Mouse (Mus musculus) mesoderm, embryonic 11.5 days (tissue): ENCODE measurements around the gene Rassf1.

Experiments used
- DNase-seq: peaks from one replicate; pipeline ENCODE4 v3.0.0-alpha.2; 2012; ENCODE audit warnings: low read depth, low spot score

Rassf1 gene

DNA sequence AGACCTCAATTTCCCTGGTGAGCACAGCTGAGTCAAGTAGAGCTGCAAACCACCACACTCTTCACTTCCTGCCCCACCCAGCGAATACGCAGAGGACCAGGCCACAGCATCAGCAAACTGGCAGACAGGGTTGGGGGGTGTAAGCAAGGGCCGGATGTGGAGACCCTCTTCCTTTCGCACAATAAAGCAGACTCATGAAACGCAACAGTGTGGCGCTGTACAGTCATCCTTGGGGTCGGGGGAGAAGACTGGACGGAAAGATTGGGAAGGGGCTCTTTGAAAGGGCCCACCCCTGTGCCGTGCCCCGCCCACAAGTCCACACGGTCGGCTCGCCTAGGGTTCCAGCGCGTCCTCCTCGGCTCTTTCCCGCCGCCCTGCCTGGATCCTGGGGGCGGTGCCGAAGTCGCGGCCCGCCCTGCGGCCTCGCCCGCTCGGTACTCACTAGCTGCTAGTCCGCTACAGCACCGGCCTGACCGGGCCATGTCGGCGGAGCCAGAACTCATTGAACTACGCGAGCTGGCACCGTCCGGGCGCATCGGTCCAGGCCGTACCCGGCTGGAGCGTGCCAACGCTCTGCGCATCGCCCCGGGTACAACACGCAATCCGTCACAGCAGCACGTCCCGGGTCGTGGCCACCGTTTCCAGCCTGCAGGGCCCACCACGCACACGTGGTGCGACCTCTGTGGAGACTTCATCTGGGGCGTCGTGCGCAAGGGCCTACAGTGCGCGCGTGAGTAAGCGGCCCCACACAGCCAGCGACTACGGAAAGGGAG is at the start of gene Rassf1:
Gene Rassf1 (plus strand): TSS at position 439 of the 773 bp plus-strand sequence.
- peak; percentile 68 for DNase-seq

- no peak for DNase-seq
Measured at GRCm38 (mm10) chr9:107502131-107502846, 49.1 kb upstream of the Rassf1 start.

DNA sequence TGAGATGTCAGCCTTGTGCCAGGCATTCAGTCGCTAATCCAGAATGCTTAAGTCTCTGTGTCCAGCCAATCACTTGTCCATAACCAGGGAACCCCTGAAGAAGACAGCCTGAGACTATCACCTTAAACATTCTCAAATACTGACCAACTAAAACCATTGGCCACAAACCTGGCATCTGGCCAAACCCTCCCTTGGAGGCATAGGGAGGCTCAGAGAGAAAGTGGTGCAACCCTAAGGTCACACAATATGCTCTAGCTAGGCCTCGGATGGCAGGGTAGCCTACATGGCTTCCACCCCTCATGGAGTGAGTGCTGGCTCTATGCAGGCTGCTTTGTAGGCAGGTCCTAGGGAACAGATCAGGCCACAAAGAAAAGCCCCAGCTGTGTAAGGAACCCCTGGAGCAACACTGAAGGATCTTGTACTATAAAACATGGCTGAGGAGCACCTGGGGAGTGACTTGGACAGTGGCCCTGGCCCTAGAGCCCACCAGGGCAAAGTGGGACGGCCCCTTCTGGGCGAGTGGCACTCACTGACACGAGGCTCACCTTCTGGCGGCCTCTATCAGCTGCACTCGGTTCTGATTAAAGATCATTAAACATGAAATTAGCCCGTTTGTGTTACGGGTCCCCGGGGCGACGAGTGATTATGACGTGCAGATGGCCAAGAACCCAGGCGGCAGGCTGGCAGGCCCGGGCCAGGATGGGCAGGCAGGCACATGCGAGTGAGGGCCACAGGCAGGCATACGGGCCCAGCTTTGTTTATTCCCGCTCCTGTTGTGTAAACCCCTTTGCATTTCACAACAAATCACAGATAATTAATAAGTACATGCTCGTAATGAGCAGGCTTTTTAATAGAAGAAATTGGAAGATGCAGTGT is 46.5 kb upstream of the Rassf1 start:
- DNase-seq, result no peak

DNA sequence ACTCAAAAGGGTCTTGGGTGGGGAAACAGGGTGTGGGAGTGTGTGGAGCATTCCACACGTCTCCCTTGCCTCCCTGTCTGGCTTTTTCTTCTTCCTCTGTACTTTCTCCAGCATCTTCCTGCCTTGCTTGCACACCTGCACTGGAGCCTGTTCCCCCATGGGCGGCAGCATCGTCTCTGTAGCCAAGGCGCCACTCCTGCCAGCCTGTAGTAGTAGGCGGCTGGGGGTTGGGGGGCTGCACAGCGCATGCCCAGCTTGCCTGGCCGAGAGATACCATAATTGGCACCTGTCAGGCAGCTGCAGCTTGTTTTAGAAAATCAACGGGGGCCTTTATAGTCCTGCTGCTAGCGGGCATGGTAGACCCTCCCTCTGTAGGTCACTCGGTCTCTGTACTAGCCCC is 43.1 kb upstream of the Rassf1 start:
- DNase-seq, result no peak

- DNase-seq, result no peak
Measured at GRCm38 (mm10) chr9:107510384-107511100, 40.8 kb upstream of the Rassf1 start.

GRCm38 (mm10) chr9:107511436-107511835 is 39.9 kb upstream of the Rassf1 start:
- DNase-seq, result no peak

DNA sequence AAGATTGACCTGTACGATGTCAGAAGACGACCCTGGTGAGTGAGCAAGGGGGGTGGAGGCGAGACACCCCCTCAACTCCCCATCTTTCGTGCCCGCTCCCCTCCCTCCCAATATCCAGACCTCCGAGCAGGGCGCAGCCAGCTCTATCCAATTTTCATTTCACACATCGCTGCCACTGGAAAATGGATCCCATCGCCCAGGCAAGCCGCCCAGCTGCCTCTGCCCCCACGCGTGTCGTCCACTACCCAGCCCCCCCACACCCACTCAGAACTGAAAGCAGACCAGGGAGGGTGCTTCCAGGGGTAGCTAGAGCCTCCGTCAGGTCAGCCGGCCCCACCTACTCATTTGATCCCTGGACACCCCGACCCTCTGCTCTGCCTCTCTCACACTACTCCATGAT is 39.0 kb upstream of the Rassf1 start:
- DNase-seq, result no peak

GRCm38 (mm10) chr9:107514303-107514955 is 36.9 kb upstream of the Rassf1 start:
- DNase-seq, result peak; percentile 88

GRCm38 (mm10) chr9:107520331-107520730 is 31.0 kb upstream of the Rassf1 start:
- no peak for DNase-seq

GRCm38 (mm10) chr9:107521190-107521589 is 30.2 kb upstream of the Rassf1 start:
- no peak for DNase-seq

DNA sequence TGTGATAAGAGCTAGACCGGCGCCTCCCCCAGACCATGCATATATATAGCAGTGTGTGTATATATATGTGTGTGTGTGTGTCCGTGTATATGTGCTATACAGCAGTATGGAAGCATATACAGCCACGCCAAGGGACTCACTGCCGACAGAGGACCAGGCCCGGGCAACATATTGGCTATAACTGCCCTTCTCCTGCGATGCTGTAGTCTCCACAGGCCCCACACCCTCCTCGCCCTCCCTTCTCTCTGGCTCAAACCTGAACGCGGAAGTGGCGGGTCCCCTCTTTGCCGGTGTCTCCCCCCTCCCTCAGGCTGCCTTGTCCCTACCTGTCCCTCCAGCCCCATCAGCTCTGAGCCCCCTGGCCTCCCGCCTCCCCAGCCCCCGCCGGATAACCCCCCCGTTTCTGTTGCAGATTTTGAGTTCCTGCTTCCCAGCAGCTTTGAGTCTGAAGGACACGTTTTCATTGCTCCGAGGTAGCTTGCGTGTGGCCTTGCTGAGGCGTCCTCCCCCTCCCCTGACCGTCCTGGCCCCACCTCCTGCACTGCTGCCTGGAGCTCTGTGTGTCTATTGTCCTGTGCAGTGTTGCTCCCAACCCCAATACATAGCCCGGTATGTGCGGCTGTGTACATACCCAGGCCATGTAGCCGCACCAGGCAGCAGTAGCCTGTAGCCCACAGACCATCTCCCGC is 29.5 kb upstream of the Rassf1 start:
- DNase-seq, result no peak

DNA sequence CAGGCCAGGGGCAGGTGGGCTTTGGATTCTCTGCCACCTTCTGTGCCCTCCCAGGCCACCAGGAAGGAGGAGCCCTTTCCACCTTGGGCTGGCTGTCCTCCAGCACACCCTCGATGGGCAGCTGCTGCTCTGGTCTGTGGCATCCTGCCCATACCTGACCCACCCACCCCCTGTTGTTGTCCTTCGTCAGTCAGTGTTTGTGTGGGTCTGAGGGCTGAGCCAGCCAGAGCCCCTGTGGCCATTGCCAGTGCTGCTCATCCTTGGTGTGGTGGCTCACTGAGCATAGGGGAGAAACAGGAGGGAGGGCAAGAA is 29.0 kb upstream of the Rassf1 start:
- no peak for DNase-seq

GRCm38 (mm10) chr9:107526198-107527026 is 24.9 kb upstream of the Rassf1 start:
- peak; percentile 76 for DNase-seq

GRCm38 (mm10) chr9:107533791-107534407 is 17.5 kb upstream of the Rassf1 start, which contains the start of gene Tmem115:
Gene Tmem115, plus strand, starts transcription at chr9:107533945.
- DNase-seq, result peak; percentile 96

GRCm38 (mm10) chr9:107534408-107535202 is 16.8 kb upstream of the Rassf1 start:
- no peak for DNase-seq

- no peak for DNase-seq
Measured at GRCm38 (mm10) chr9:107538231-107538630, 13.1 kb upstream of the Rassf1 start.

- DNase-seq, result no peak
Measured at GRCm38 (mm10) chr9:107538711-107539110, 12.6 kb upstream of the Rassf1 start.

- no peak for DNase-seq
Measured at GRCm38 (mm10) chr9:107539940-107540339, 11.4 kb upstream of the Rassf1 start.
